Mouse (Mus musculus): ENCODE measurements at regions not wholly inside any gene's neighbourhood (a gene's known extent, or its start where the extent isn't known, plus 50 kb on each side); places are given as distances from the start of the nearest gene placed in this dataset.
"Not testable (repeated sequence)": the region's sequence is repeated elsewhere in the genome, so short reads cannot be mapped to it uniquely, and the experiment has no call there.

- DNase-seq, result no peak
Measured at GRCm38 (mm10) chr1:105900158-105900557, 90.0 kb upstream of the Zcchc2 start.

DNA sequence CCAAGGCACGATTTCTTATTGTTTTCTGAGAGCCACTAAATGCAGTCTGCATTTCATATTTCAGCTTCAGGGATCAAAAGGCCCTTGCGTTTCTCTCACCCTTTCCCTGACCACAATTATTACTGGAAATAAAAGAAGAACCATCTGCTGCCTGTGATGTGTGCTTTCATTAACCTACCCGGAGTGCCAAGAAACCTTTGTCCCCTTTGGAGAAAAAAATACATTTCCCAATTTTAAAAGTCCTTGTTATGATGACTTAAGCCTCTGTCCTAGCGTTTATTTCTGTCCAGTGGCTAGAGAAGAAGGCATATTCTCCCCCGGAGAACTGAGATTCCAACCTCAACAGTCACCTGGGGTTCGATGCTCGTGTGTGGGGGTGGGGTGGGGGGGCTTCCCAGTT, 89.3 kb upstream of the Zcchc2 start:
- DNase-seq, result no peak

GRCm38 (mm10) chr1:105903286-105904115, 86.7 kb upstream of the Zcchc2 start:
- DNase-seq, result no peak

- no peak for DNase-seq
Measured at GRCm38 (mm10) chr1:105904737-105905136, 85.5 kb upstream of the Zcchc2 start.

DNA sequence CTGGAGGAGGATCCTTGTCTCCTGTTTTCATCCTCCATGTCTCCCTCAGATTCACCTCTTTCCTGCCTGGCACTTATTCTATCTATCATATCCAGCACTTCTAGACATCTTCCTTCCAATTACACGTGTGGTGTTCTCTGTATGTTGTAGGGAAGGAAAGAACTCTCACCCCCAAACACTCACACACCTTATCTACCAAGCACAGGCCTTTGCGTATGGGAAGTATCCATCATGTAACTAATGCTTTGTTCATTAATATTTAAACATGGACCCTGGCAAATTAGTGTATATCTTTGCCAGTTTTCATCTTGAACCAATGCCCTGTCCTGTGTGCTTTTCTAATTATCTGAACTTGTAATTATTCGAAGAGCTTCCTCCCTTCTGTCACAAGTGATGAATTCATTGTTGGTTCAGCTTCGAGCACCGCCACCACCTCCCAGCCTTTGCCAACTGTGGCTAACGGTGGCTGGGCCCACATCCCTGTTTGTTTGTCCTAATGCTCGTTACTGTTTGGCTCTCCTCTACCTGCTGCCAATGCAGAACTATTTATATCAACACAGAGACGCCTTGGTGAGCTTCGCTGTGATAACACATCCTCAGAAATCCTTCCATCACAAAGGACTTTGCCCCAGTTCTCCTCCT, 84.3 kb upstream of the Zcchc2 start:
- no peak for DNase-seq

DNA sequence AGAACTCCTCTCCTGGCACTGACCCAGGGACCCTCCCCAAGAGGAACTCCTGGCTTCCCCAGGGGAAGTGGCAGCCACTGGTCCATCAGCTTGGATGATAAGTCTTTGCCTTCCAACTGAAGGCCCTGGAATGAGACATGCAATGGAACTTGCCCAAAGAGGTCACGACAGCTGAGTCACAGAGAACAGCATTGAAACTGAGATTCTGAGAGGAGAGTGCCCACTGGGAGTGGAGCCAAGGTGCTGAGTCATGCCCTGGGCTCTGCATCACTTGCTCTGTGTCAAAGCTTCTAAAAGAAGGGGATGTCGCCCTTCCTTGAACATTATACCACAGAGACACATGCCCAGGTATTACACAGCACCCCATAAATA, 83.8 kb upstream of the Zcchc2 start:
- DNase-seq, result peak; percentile 77

DNA sequence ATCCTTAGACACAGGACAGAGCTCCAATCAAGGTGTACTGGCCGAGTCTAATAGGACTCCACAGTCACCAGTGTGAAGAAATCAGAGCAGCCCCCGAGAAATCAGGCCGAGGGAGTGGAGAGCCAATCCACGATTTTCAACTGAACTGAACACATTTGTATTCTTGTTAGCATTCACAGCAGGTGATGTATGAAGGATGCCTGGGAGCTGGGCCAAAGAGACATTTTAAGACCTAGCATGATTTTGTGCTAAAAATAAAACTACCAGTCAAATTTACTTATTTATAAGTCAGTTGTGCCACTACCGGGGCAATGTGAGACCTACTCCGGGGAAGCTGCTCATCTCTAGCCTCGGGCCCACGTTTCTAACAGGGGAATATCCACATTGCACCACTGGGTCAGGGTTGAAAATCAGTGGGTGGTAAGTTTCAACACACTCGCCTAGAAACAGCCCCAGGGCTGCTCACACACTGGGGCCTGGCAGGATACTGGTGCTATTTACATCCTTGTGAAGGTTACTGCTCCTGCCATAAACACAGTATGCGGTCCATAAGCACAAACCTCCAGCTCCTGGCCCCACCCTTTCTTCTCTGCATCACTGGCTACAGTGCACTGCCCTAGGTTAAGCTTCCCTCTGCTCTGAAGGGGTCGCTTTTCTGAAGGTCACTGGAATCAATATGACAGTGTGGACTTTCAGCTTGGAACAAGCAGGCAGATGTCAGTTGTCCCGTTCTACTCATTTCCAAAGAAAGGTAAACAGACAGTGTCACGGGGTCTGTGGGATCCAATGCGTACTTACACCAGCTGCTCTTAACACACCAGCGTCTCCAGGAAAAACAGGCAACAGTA, 82.0 kb upstream of the Zcchc2 start:
- DNase-seq, result peak; percentile 66

DNA sequence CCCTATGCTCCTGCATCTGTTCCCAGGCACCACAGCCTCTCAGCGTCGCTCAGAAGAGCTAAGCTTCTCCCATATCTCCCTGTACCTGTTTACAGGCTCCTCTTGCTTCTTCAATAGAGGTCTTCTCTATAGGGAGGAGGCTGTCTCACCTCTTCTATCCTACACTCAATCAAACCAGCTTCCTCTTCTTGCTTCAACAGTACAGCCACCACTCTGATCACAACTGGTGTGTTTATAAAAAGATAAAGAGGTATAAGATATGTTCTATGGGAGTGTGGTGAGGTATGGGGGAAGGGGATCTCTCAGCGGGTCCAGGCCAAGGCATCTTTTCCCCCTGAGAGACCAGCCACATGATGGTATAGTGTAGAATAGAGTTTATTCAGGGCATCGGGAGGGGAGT, 81.1 kb upstream of the Zcchc2 start:
- DNase-seq, result no peak

DNA sequence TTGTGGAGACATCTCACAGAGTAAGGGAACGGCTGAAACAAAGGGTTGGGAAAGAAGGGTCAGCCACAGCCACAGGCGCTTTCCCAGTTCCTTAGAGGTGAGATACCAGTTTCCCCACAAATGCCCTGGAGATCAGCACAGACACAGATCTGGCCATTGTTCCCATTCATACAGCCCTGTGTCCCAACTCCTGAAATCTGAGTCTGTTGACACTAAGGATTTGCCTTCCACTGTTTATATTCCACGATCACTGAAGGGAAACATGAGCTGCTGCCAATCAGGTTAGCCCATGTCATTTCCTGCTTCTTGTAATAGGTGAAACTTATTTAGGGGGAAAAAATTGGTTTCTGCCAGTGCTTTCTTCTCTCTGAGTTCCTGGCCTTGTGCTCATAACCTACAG, 78.5 kb upstream of the Zcchc2 start:
- DNase-seq, result no peak

GRCm38 (mm10) chr1:105921842-105922241, 68.4 kb upstream of the Zcchc2 start:
- no peak for DNase-seq

GRCm38 (mm10) chr1:105922586-105922985, 67.6 kb upstream of the Zcchc2 start:
- no peak for DNase-seq

GRCm38 (mm10) chr1:105923001-105923400, 67.2 kb upstream of the Zcchc2 start:
- DNase-seq, result no peak

GRCm38 (mm10) chr1:105925617-105926370, 64.4 kb upstream of the Zcchc2 start:
- DNase-seq, result no peak

DNA sequence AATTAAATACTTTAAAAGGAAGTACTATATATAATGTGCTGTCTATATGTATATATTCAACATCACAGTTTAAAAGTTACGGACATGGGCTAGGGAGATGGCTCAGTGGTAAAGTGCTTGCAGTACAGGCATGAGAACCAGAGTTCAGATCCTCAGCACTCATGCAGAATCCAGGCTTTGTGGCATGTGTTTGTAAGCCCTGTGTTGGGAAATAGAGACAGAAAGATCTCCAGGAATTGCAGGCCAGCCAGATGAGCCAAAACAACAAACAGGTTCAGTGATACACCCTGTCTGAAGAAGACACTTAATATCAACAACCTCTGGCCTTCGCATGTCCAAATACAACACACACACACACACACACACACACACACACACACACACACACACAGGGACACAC, 63.3 kb upstream of the Zcchc2 start:
- DNase-seq, result no peak

DNA sequence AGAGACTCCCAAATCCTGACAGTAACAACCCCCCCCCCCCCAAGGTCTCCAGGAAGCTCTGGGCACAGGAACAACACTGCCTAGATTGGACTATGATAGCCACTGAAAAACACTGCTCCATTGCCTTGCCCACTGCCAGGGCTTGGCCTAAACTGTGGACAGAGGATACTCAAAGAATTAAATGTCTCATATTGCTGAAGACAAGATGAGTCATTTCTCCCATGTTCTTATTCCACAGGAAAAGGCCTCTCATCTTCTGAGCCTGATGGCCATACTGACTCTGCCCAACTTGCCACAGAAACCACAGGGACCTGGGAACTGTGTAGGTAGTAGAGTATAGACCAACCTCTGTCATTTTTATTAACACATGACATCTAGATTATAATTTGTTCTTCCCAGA, 59.4 kb upstream of the Zcchc2 start:
- DNase-seq, result no peak

DNA sequence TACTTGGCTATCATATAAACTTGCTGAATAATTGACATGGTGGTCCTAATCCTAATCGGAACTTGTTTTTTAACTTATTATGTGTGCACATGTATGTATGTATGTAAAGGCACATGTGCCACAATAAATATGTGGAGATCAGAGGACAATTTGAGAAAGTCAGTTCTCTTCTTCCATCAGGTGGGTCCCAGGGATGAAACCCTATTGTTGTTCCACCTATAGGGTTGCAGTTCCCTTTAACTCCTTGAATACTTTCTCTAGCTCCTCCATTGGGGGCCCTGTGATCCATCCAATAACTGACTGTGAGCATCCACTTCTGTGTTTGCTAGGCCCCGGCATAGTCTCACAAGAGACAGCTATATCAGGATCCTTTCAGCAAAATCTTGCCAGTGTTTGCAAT, 56.0 kb upstream of the Zcchc2 start:
- not testable (repeated sequence) for DNase-seq
